Mouse (Mus musculus): ENCODE results near the gene Sept6.
A peak's percentile ranks its signal among the peaks of the same experiment; 100 is the strongest.
"Not testable (repeated sequence)": the region's sequence is repeated elsewhere in the genome, so short reads cannot be mapped to it uniquely, and the experiment has no call there.

Sept6 gene

DNA sequence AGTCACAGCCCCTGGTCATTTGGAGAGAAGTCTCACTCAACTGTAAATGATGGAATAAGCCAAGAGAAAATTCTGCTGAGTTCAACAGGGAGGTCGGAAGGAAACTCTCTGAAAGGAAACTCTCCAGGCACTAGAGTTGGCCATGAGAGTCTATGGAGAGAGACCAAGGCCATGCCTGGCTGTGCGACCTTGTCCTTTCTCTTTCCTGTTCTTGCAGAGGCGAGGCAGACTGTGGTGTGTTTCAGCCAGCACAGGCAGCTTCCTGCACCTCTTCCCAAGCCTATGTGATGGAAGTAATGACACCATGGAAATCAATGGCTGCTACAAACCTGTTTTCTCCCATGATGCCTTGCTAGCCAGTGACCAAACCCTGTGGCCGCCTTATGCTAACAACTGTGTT is 20.4 kb downstream of the Sept6 start:
- no peak for DNase-seq (ENCODE audit: extremely low spot score, low spot score)

DNA sequence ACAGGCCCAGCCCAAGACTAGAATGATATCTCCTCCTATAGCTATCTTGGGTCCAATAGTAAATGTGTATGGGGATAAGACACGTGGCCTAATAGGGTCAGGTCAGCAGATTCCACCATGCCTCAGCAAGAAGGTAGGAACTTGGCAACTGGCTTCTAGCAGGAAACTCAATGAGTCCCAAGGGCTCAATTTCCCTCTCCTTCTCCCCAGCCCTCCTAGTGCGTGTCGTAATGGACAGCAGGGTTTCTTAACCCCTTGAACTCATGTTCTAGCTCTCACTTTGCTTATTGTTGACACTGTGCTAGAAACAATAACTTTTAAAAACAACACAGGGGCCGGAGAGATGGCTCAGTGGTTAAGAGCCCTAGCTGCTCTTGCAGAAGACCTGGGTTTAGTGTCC is 22.1 kb downstream of the Sept6 start:
- DNase-seq (ENCODE audit: extremely low spot score, low spot score), result no peak

DNA sequence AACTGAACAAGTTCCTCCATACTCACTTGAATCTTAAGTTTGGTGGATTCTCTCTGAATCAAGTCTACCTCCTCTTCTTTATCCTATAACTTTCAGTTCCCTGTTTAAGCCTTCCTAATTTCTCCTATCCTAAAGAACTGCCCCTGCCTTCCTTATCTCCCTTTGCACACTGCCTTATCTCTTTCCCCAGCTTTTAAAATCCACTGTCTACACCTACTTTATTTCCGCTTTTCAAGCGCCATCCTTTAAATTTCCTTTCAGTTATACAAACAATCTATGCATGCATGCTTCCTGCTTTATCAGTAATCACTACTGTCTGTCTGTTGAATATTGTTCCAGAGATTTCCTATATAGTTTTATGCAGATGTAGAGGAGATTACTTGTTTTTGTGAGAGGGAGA is 34.9 kb downstream of the Sept6 start:
- no peak for DNase-seq (ENCODE audit: extremely low spot score, low spot score)

DNA sequence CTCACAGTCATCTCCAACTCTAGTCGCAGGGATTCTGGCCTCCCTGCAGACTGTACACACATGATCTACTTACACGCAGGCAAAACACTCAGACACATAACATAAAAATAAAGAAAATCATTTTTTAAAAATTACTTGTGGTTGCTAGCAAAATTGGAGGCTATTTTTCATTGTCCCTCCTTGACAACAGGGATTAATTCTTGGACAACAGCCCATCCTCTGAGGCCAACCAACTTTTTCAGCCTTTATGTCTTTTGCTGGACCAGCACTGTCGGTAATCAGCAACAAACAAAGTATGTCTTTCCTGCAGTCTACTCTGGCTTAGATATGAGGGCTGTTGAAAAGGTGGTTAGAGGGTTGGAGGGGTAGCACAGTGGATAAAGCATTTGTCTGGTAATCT is 50.5 kb downstream of the Sept6 start:
- no peak for DNase-seq (ENCODE audit: extremely low spot score, low spot score)

DNA sequence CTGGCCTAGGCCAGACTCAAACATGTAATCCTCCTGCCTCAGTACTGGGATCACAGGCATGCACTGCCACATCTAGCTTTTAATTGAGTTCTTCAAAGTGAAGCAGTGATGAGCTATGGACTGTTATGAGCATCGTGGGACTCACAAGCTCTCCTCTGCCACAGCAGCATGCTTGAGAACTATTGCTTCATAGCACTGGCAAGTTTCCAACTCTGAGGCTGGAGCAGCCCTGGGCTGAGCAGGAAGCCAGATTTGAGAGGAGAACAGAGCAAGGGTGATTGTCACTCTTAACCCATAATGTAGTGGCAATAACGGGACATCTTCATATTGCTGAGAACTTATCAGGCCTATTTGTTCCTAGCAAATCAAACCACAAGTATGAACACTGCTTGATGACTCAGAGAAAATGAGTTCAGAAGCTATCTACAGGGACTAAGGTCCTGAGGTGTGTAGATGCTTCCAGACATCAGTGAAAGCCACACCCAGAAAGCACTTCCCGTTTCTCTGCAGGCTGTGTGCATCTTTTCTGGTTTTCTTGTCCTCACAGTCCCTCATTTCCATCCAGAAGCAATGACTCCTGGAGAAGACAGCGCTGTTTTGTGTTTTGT is 51.7 kb downstream of the Sept6 start:
- DNase-seq (ENCODE audit: extremely low spot score, low spot score), result no peak

DNA sequence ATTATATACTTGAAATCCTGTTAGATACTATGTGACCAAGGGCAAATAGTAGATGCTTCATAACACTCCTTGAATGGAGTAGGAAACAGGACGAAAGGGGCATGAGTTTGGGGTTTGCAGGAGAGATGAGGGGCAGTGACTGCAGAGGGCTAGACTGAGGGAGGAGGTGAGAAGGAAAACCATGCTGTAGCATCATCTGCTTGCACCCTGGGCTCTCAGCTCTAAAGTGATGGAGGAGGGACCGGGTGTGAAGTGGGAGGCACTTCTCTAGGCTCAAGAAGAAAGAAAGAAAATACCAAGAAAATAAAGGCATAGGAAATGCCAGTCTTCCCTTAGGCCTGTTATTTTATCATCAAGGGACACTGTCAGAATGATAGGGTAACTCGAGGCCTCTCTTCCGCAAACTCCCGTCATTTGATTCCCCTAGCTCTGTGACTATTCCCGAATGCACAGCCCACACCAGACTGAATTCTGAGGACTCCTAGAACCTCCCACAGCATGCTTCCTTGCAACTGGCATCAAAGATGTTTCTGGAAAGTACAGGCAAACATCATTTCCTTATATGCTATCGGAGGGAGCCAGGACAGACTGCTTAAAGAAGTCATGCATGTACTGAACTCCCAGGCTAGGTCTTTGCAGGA is 56.1 kb downstream of the Sept6 start:
- no peak for DNase-seq (ENCODE audit: extremely low spot score, low spot score)

DNA sequence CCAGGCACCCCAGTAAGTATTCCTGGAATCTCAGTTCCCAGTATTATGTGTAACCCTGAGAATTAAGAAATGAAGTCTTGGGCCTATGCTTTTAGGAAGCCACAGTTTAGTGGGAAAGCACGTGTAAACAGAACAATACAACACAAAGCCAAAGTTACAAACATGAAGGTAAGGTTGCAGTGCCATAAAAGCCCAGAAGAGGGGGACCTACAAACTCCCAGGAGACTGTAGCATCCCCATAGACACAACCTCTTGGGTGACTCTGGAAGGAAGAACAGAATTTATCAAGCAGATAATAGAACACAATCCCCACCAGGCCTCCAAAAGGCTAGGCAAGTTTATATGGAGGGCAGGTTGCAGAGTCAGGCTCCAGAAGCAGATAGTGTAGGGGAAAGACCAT is 61.0 kb downstream of the Sept6 start:
- no peak for DNase-seq (ENCODE audit: extremely low spot score, low spot score)

DNA sequence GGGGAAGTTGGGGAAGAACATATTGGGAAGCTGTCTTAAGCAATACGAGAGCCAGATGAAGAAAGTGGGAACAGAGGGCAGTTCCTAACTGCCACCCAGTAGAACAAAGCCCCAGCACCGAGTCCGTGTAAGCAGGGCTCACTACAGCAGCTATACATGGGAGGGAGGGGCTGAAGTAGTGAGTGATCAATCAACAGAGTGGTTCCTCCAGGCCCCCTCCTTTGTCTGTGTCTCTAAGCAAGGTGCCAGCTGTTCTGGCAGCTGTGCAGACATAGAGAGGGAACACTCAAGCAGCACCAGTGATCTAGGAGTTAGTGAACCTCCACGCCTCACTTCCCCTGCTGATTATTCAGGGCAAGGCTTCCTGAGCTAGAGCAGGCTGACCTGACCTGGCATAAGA is 61.9 kb downstream of the Sept6 start:
- DNase-seq (ENCODE audit: extremely low spot score, low spot score), result no peak

DNA sequence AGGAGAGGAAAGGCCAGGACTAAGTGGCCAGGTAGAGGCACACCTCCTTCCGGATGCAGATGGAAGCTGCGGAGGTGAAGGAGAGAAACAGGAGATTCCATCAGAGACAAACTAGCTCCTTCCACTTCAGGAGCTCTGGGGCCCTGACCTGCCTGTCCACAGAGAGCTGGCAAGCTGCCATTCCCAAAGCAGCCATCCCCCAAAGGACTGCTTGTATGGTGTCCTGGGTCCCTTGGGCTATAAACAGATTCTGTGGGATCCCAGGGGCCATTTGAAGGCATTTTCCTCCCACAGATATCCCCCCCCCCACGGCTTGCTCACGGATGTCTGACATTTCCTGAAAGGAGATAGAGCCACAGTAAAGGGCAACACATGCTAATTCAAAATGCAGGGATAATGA is 62.8 kb downstream of the Sept6 start:
- DNase-seq (ENCODE audit: extremely low spot score, low spot score), result no peak

DNA sequence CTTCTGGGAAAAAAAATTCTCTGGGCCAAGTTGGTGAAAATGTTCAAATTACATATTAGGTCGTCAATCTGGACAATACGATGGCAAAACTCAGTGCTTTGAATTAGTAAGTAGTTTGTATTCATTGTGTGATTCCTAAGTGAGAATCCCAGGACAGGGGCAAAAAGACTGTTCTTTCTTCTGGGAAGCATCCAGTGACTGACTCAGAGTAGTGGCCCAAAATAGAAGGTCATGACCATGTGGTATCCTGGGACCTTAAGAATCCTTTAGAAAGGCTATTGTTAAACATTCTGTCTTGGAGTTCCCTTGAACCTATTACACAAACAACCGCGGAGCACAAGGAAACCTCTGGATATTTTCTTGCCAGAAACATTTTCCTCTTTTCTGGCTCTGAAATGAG is 70.2 kb downstream of the Sept6 start:
- no peak for DNase-seq (ENCODE audit: extremely low spot score, low spot score)

DNA sequence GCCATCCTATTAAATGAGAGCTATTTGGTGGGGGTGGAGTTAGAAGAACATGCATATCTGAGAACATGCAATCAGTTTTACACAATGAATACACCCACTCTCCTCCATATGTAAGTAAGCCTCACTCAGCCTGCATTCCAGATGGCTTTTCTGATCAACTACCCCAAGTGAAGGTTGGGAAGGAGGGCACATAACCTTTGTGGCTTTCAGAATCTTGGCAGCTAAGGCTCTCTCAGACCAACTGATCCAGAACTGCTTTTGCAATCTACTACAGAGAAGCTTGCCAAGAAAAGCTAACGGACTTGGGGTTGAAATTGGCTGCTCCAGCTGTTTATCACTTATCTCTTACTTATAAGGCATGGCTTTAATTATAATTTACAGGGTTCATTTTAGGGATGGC is 73.8 kb downstream of the Sept6 start:
- no peak for DNase-seq (ENCODE audit: extremely low spot score, low spot score)

DNA sequence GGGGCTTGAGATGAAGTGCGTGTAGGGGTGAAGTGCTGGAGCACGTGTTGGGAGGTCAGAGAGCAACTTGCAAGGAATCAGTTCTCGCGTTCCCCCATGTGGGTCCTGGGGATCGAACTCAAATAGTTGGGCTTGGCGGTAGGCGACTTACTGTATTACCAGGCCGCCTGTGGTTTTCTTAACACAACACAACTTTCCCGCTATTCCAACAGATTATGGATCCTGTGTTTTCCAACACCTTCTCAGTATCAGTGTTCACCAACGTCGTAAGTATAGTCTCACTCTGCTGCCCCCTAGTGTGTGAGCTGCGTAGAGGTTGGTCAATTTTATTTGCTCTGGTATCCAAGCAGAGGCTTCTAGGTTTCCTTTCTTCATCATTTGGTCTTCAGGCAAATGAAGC is 80.3 kb downstream of the Sept6 start:
- peak; percentile 27 for DNase-seq (ENCODE audit: extremely low spot score, low spot score)

DNA sequence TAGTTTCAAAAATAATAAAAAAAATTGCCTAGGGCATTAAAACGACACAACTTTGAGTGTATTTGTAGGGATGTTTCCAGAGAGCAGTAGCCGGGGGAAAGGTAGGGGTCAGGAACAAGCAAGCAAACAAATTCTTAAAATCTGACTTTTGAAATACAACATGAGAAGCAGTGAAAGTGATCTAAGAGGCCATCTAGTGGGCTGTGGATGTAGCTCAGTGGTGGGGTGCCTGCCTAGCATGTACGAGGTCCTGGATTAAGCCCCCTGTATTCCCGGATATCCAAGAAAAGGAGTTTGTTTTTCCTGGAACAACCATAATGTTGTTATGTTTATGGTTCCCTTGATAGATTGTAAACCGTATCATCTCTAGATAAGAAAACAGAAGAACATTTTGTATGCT is 85.1 kb downstream of the Sept6 start:
- no peak for DNase-seq (ENCODE audit: extremely low spot score, low spot score)

DNA sequence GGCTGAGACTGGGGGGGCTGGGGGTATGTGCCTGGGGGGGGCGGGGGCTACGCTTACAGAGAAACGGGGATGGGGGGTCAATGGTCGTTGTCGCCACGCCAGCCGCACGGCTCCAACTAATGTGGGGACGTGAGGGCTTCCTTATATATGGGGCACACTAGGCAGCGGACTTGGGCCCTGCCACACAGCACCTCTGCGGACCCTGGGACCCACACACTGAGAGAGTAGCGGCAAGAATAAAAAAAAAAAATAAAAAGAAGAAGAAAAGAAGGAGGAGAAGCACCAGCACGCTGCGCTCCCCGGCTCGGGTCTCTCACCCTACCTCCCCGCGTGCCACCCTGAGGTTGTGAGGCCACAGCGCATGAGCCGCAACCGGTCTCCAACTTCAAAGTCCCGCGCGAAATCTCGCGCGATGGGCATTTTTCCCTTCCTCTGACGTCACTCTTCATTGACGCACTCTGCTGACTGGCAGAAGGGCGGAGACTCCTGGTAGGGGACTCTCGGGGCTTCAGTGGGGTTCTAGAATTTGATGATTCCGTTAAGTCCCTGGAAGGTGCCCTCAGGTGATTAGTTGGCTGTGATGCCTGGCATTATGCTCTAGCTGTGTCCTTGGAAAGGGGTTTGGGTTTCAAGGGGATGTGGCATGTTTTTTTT is 88.4 kb downstream of the Sept6 start:
- DNase-seq (ENCODE audit: extremely low spot score, low spot score), result peak; percentile 86

DNA sequence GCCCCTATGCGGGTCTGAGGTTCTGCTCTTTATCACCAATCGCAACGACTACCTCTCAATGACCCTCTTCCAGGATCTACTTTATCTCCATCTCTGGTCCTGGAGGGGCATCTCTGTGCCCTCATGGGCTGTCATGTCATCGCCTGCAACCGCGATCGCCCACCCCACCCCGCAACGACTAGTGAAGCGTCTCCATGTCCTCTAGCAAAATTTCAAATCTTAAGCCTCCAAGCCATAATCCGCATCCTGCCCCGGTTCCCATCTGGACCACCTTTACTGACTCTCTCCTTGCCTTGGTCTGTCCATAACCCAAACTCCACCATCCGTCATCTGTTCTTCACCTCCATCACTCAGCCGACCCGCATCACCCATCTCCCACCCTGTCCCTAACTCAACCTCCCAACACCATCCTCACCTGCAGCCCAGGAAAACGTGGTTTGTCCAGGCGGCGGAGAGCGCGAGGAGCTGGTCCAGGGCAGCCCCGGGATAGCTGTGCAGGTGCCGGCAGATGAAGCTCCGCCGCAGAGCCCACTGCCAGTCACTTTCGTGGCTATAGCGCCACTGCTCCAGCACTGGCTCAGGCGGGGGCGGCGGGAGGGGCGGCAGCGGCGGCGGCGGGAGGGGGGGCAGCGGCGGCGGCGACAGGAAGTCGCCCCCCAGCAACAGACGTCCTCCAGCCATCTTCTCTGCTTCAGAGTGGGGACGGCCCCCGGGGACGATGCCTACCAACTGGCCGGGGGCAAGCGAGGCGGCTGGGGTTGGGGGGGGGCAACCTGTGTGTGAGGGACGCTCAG is 89.1 kb downstream of the Sept6 start, which contains the start of gene Nkrf:
Nkrf (minus strand) TSS at position 579 of the 794 bp plus-strand sequence.
- peak; percentile 51 for DNase-seq (ENCODE audit: extremely low spot score, low spot score)

DNA sequence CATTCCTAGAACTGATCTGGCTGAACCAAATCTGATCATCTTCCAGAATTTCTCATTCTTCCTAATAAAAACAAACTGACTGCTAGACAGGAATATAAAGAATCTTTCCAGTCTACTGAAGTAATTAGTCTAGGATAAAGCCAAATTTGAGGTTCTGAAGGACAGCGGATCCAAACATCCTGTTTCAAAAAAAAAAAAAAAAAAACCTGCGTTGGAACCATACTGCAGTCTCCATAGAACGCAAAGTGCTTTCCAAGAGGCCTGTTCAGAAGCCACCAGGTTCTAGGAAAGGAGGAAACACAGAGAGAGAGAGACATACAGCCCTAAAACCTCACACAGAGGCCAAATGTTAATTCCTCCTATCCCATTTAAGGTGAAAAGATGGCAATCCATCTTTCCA is 89.9 kb downstream of the Sept6 start:
- no peak for DNase-seq (ENCODE audit: extremely low spot score, low spot score)

DNA sequence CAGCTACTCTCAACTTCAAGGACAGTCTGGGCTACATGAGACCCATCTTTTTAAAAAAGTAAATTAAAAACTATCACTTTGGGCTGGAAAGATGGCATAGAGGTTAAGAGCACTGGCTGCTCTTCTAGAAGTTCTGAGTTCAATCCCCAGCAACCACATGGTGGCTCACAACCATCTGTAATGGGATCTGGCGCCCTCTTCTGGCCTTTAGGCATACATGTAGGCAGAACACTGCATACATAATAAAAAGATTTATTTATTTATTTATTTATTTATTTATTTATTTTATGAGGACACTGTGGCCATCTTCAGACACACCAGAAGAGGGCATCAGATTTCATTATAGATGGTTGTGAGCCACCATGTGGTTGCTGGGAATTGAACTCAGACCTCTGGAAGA is 92.7 kb downstream of the Sept6 start:
- not testable (repeated sequence) for DNase-seq (ENCODE audit: extremely low spot score, low spot score)

DNA sequence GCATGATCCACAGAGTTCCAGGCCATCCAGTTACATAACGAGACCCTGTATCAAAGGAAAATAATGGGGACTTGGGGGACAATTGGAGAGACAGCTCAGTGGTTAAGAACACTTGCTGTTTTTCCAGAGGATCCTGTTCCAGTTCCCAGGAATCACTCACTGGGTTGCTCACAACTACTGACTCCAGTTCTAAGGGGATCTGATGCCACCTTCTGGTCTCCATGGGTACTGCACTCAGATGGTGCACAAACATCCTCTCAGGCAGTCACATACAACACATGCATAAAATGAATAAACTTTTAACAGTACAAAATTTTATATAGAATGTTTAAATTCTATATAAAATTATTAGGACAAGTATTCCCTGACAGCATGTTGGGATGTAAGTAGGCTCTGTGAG is 106.9 kb downstream of the Sept6 start:
- no peak for DNase-seq (ENCODE audit: extremely low spot score, low spot score)

DNA sequence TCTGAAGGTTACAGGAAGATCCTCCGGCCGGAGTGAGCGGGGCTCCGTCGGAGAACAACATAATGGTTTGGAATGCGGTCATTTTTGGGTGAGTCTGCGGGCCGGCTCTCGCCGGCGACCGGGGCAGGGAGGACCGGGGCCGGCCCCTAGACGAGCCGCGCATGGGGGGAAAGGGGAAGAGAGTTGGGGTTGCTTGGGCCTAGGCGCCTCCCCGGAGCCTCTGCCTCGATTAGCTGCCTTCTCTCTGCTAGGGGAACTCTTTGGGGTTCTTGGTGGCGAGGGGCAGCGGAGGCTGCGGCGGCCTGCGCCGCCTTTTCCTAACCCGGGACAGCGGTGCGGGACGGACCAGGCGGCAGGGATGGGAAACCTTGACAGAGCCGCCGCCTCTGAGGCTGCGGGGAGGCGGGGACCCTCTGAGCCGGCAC is 116.9 kb downstream of the Sept6 start:
- DNase-seq (ENCODE audit: extremely low spot score, low spot score), result peak; percentile 31

DNA sequence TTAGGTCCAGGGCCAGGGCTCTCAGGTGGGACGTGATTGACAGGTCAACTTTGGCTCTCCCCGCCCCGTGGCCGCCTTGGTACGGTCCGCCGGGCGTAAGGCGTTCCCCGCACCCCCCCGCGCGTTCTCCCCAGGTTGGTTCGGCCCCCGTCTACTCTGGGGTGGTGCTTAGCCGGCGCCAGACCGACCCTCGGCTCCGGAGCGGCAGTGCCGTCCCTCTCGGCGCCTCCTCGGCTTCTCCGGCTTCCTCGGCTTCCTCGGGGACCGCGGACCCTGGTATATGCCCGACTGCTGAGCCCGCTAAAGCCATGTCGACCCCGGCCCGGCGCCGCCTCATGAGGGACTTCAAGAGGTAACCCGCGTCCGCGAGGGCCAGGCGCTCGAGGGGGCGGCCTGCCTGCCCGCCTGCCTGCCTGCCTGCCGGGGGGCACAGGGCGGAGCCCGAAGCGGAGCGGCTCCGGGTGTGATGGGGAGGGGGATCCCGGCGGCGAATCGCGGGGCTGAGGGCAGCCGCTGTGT is 117.4 kb downstream of the Sept6 start:
- DNase-seq (ENCODE audit: extremely low spot score, low spot score), result peak; percentile 81

DNA sequence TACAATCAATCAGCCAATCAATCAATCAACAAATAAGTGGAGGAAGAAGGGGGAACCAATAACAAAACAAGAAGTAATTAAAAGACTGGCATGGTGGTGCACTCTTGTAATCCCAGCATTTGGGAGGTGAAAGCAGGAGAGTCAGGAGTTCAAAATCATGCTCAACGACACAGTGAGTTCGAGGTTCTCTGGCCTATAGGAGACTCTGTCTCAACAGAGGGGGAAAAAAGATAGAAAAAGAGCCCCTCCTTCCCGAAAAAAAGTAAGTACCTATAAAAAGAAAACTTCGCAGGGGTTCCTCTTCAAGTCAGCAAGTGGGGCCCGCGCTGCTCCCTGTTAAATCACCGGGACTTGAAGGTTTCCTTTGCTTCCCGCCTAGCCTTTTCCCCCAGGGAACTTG is 117.8 kb downstream of the Sept6 start, which contains the start of the genes Ube2a and C330007P06Rik:
Ube2a (plus strand) TSS at position 136 of the 400 bp plus-strand sequence.
C330007P06Rik (minus strand) TSS at position 347 of the 400 bp plus-strand sequence.
- DNase-seq (ENCODE audit: extremely low spot score, low spot score), result no peak

DNA sequence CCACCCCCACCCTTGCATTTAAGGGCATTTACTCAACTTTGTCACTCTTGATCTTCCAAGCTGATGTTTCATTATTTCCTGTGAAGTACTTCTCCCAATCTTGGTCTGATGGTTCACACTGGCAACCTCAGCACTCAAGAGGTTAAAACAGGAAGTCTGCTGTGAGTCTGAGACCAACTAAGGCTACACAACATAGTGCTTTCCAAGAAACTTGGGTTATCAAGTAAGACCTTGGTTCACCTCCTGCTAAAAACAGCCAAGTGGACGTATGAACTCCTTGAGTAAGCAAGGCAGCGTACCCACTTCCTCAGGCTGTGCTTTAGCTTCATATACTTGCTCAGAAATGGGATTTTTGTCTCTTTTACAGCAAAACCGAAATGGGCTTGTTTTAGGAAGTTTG is 121.2 kb downstream of the Sept6 start:
- DNase-seq (ENCODE audit: extremely low spot score, low spot score), result no peak
